Mouse (Mus musculus): ENCODE results near the gene Pigg. TPM values are rescaled to one million over a fixed set of nuclear protein-coding genes. Genes with fewer than 3 reads are reported as not detected.

Gene Pigg
- polyA plus RNA-seq, 1 experiment from 2014 or later, result 3.9 TPM

GRCm38 (mm10) chr5:108345313-108346071 lies 33.1 kb downstream of the Pigg start:
- 61% methylated on average over 10 of the region's 10 CpGs for whole genome bisulfite sequencing
- no peak overlapping the region for H3K4me3 ChIP-seq (ENCODE audit: low read depth, low read length)
- H3K27me3 ChIP-seq (replicated peaks; ENCODE audit: control insufficient read depth, insufficient read depth, low read length), result no peaks in the 10 kb centered on the region
- no peak for ATAC-seq (replicated peaks; ENCODE audit: low FRiP score)
- H3K9me3 ChIP-seq (ENCODE audit: control insufficient read depth, low read length), result no peaks in the 10 kb centered on the region
- no peak for DNase-seq (ENCODE audit: low spot score)
- H3K4me1 ChIP-seq (replicated peaks; ENCODE audit: control insufficient read depth, insufficient read depth, low read length), result no peaks in the 10 kb centered on the region
- no peak overlapping the region for H3K27ac ChIP-seq (ENCODE audit: low read depth, low read length)
- no peak overlapping the region for H3K9ac ChIP-seq (ENCODE audit: low read depth, low read length)
- H3K4me2 ChIP-seq, result no peak overlapping the region
- H3K36me3 ChIP-seq (ENCODE audit: control insufficient read depth, insufficient read depth, low read length), result peaks cover 2% of the 10 kb centered on the region; the same call in 1 of the 2 replicates

GRCm38 (mm10) chr5:108347843-108348242 lies 35.4 kb downstream of the Pigg start:
- no peak overlapping the region for H3K4me2 ChIP-seq
- WGBS, result 79% methylated on average over 6 of the region's 6 CpGs
- peaks cover 2% of the 10 kb centered on the region; the same call in 1 of the 2 replicates for H3K36me3 ChIP-seq (ENCODE audit: control insufficient read depth, insufficient read depth, low read length)

GRCm38 (mm10) chr5:108349511-108350148 lies 37.2 kb downstream of the Pigg start:
- ATAC-seq (replicated peaks; ENCODE audit: low FRiP score) (no peak), DNase-seq (ENCODE audit: low spot score) (no peak)
- peaks cover 1% of the 10 kb centered on the region; the same call in 1 of the 2 replicates for H3K36me3 ChIP-seq (ENCODE audit: control insufficient read depth, insufficient read depth, low read length)
- H3K4me2 ChIP-seq, result no peak overlapping the region
- no peaks in the 10 kb centered on the region for H3K27me3 ChIP-seq (replicated peaks; ENCODE audit: control insufficient read depth, insufficient read depth, low read length)
- no peak overlapping the region for H3K27ac ChIP-seq (ENCODE audit: low read depth, low read length)
- H3K4me1 ChIP-seq (replicated peaks; ENCODE audit: control insufficient read depth, insufficient read depth, low read length), result no peaks in the 10 kb centered on the region
- 93% methylated on average over 9 of the region's 9 CpGs for WGBS
- no peaks in the 10 kb centered on the region for H3K9me3 ChIP-seq (ENCODE audit: control insufficient read depth, low read length)
- H3K9ac ChIP-seq (ENCODE audit: low read depth, low read length), result no peak overlapping the region
- no peak overlapping the region for H3K4me3 ChIP-seq (ENCODE audit: low read depth, low read length)

More at GRCm38 (mm10) chr5:108347843-108348242, 35.4 kb downstream of the Pigg start:
- Histone ChIP-seq H3K9me3 (ENCODE audit: control insufficient read depth, low read length) (no peaks in the 10 kb centered on the region), H3K27ac (ENCODE audit: low read depth, low read length) (no peak overlapping the region), H3K9ac (ENCODE audit: low read depth, low read length) (no peak overlapping the region), H3K4me1 (replicated peaks; ENCODE audit: control insufficient read depth, insufficient read depth, low read length) (no peaks in the 10 kb centered on the region), H3K4me3 (ENCODE audit: low read depth, low read length) (no peak overlapping the region), H3K27me3 (replicated peaks; ENCODE audit: control insufficient read depth, insufficient read depth, low read length) (no peaks in the 10 kb centered on the region)
- no peak for ATAC-seq (replicated peaks; ENCODE audit: low FRiP score)
- no peak for DNase-seq (ENCODE audit: low spot score)

DNA sequence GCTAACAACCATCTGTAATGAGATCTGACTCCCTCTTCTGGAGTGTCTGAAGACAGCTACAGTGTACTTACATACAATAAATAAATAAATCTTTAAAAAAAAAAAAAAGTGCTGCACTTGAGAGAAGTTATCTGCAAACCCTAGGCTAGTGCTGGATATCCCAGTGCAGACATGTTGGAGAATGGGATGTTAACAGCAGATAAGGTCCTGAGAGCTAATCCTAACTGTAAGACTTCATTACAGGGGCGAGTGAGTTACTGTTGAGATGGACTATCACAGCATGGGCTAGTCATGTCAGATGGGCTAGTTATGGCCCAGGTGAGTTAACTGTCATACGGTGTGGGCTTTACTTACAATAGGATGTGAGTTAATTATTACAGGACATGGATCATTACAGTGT lies 41.6 kb downstream of the Pigg start:
- Histone ChIP-seq H3K4me2 (no peak overlapping the region), H3K27ac (ENCODE audit: low read depth, low read length) (no peak overlapping the region), H3K9me3 (ENCODE audit: control insufficient read depth, low read length) (no peaks in the 10 kb centered on the region), H3K27me3 (replicated peaks; ENCODE audit: control insufficient read depth, insufficient read depth, low read length) (no peaks in the 10 kb centered on the region), H3K4me1 (replicated peaks; ENCODE audit: control insufficient read depth, insufficient read depth, low read length) (no peaks in the 10 kb centered on the region), H3K36me3 (ENCODE audit: control insufficient read depth, insufficient read depth, low read length) (no peaks in the 10 kb centered on the region), H3K9ac (ENCODE audit: low read depth, low read length) (no peak overlapping the region), H3K4me3 (ENCODE audit: low read depth, low read length) (no peak overlapping the region)
- DNase-seq (ENCODE audit: low spot score) (no peak), ATAC-seq (replicated peaks; ENCODE audit: low FRiP score) (peak; percentile 60)
- WGBS, result 57% methylated on average over 2 of the region's 2 CpGs

DNA sequence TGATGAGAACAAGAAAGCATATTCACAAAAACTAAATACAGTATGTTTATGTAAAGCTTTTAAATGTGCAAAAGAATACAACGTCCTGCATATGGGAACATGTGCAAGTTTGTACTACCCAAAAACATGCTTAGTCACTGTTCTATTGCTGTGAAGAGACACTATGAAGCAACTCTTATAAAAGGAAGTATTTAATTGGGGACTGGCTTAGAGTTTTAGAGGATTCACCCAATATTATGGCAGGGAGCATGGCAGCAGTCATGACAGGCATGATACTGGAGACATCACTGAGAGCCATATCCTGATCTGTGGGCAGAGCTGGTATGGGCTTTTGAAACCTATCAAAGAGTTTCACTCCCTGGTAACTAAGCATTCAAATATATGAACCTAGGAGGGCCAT lies 45.5 kb downstream of the Pigg start:
- no peaks in the 10 kb centered on the region for H3K36me3 ChIP-seq (ENCODE audit: control insufficient read depth, insufficient read depth, low read length)
- H3K9me3 ChIP-seq (ENCODE audit: control insufficient read depth, low read length), result no peaks in the 10 kb centered on the region
- 88% methylated on average over 1 of the region's 1 CpGs for WGBS
- ATAC-seq (replicated peaks; ENCODE audit: low FRiP score) (no peak), DNase-seq (ENCODE audit: low spot score) (no peak)
- H3K4me2 ChIP-seq, result no peak overlapping the region
- H3K27me3 ChIP-seq (replicated peaks; ENCODE audit: control insufficient read depth, insufficient read depth, low read length), result peaks cover 5% of the 10 kb centered on the region; the same call in 1 of the 2 replicates
- H3K4me1 ChIP-seq (replicated peaks; ENCODE audit: control insufficient read depth, insufficient read depth, low read length), result no peaks in the 10 kb centered on the region
- no peak overlapping the region for H3K4me3 ChIP-seq (ENCODE audit: low read depth, low read length)
- no peak overlapping the region for H3K9ac ChIP-seq (ENCODE audit: low read depth, low read length)
- H3K27ac ChIP-seq (ENCODE audit: low read depth, low read length), result no peak overlapping the region

DNA sequence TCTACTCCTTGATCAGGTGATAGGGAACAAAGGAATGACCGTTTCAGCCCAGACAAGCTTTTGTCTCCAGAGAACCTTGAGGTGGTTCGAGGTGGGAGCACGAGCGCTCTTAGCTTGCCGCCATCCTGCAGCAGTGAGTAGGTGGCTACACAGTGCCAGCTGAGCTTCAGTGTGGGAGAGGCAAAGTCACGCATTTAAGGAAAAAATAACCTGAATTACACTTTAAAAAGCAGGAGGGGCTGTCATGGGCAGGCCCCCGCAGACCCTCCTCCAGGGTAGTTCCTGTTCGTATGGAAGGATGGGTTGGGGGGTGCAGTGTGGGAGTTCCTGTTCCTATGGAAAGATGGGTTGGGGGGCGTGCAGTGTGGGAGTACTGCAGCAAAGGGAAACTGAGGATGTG lies 47.1 kb downstream of the Pigg start:
- H3K27ac ChIP-seq (ENCODE audit: low read depth, low read length), result no peak overlapping the region
- no peak for DNase-seq (ENCODE audit: low spot score)
- no peak overlapping the region for H3K9ac ChIP-seq (ENCODE audit: low read depth, low read length)
- H3K4me1 ChIP-seq (replicated peaks; ENCODE audit: control insufficient read depth, insufficient read depth, low read length), result no peaks in the 10 kb centered on the region
- ATAC-seq (replicated peaks; ENCODE audit: low FRiP score), result no peak
- H3K4me2 ChIP-seq, result no peak overlapping the region
- 83% methylated on average over 9 of the region's 9 CpGs for WGBS
- H3K9me3 ChIP-seq (ENCODE audit: control insufficient read depth, low read length), result no peaks in the 10 kb centered on the region
- H3K4me3 ChIP-seq (ENCODE audit: low read depth, low read length), result no peak overlapping the region
- no peaks in the 10 kb centered on the region for H3K36me3 ChIP-seq (ENCODE audit: control insufficient read depth, insufficient read depth, low read length)
- H3K27me3 ChIP-seq (replicated peaks; ENCODE audit: control insufficient read depth, insufficient read depth, low read length), result peaks cover 21% of the 10 kb centered on the region

- Histone ChIP-seq H3K27me3 (replicated peaks; ENCODE audit: control insufficient read depth, insufficient read depth, low read length) (peaks cover 28% of the 10 kb centered on the region), H3K9ac (ENCODE audit: low read depth, low read length) (no peak overlapping the region), H3K4me3 (ENCODE audit: low read depth, low read length) (no peak overlapping the region), H3K4me1 (replicated peaks; ENCODE audit: control insufficient read depth, insufficient read depth, low read length) (no peaks in the 10 kb centered on the region), H3K27ac (ENCODE audit: low read depth, low read length) (no peak overlapping the region), H3K4me2 (no peak overlapping the region), H3K9me3 (ENCODE audit: control insufficient read depth, low read length) (no peaks in the 10 kb centered on the region), H3K36me3 (ENCODE audit: control insufficient read depth, insufficient read depth, low read length) (no peaks in the 10 kb centered on the region)
- DNase-seq (ENCODE audit: low spot score), result no peak
- 82% methylated on average over 4 of the region's 4 CpGs for WGBS
- no peak for ATAC-seq (replicated peaks; ENCODE audit: low FRiP score)
These were observed 47.8 kb downstream of the Pigg start for GRCm38 (mm10) chr5:108360211-108360610.

GRCm38 (mm10) chr5:108362330-108362729 lies 49.9 kb downstream of the Pigg start:
- no peak overlapping the region for H3K4me3 ChIP-seq (ENCODE audit: low read depth, low read length)
- DNase-seq (ENCODE audit: low spot score) (no peak), ATAC-seq (replicated peaks; ENCODE audit: low FRiP score) (no peak)
- WGBS, result 30% methylated on average over 3 of the region's 3 CpGs
- no peak overlapping the region for H3K9ac ChIP-seq (ENCODE audit: low read depth, low read length)
- H3K4me1 ChIP-seq (replicated peaks; ENCODE audit: control insufficient read depth, insufficient read depth, low read length), result peaks cover 6% of the 10 kb centered on the region
- peaks cover 49% of the 10 kb centered on the region for H3K27me3 ChIP-seq (replicated peaks; ENCODE audit: control insufficient read depth, insufficient read depth, low read length)
- no peak overlapping the region for H3K4me2 ChIP-seq
- H3K27ac ChIP-seq (ENCODE audit: low read depth, low read length), result no peak overlapping the region
- no peaks in the 10 kb centered on the region for H3K9me3 ChIP-seq (ENCODE audit: control insufficient read depth, low read length)
- no peaks in the 10 kb centered on the region for H3K36me3 ChIP-seq (ENCODE audit: control insufficient read depth, insufficient read depth, low read length)

All from liver, embryonic 11.5 days (tissue).